Mouse (Mus musculus) gastrocnemius, adult 8-10 months (tissue): ENCODE results near the gene Ripk3. TPM values are rescaled to one million over a fixed set of nuclear protein-coding genes. Genes with fewer than 3 reads are reported as not detected.

Experiments
- DNase-seq, 2 experiments: peaks; one replicate each; pipeline ENCODE4 v3.0.0; 2022; ENCODE audit warnings: low spot score in 2 of 2
- total RNA-seq, 4 experiments: library from RNA; stranded (reverse); gene quantifications; 2 replicates each; pipeline ENCODE4 v1.2.4; 2022

Ripk3 gene
- 1 to 10 TPM in 3 of 4 experiments, not detected in 1; 1.0 to 1.3 (median 1.3) TPM for total RNA-seq

DNA sequence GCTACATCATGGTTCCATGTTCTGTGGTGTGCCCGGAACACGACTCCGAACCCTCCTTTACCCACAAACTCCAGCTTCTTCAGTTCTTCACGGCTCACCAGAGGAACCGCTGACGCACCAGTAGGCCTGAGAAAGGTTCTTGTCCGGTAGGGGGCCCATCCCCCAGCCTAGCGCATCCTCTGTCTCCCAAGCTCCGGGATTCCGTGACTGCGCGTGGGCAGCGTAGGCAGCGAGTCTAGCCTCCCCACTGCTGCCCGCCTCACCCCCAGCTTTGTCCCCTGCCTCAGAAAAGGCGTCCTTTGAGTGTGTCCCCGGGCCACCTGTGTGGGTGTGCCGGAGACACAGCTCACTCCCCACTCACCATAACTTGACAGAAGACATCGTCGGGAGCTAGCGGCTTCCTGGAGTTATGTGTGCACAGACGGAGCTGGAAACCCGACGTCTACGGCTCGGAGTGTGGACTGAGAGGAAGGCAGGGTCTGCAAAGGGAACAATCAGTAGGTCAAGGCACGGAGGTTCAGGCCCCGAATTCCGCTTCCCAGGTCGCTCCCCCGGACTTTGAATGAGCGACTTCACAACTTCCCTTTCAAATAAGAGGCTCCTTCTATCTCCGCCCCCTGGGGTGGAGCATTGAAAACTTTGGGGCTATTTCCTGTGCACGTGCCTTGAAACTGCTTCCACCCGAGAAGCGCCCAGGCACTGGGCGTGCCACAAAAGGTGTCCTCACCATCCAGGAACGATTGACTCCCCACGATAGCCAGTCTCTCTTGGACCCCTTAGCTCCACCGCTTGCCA, at the start of gene Ripk3:
Gene Ripk3, minus strand, starts transcription at position 610 of the 795 bp plus-strand sequence.
- DNase-seq, result no peak

DNA sequence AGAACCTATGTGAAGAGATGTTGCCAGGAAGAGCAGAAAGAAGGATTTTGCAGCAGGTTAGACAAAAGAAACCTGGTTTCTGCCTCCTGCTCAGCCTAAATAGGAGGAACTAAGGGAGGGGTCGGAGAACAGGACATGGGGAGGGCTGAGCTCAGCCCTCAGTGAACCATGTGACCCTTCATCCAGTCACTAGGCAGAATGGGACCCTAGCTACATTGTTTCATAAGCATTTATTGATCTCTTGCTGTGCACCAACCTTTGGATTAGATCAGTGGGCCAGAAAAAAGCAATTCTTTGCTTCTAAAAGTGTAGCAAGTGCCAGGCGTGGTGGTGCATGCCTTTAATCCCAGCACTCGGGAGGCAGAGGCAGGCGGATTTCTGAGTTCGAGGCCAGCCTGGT, 49.6 kb upstream of the Ripk3 start:
- DNase-seq, result no peak

DNA sequence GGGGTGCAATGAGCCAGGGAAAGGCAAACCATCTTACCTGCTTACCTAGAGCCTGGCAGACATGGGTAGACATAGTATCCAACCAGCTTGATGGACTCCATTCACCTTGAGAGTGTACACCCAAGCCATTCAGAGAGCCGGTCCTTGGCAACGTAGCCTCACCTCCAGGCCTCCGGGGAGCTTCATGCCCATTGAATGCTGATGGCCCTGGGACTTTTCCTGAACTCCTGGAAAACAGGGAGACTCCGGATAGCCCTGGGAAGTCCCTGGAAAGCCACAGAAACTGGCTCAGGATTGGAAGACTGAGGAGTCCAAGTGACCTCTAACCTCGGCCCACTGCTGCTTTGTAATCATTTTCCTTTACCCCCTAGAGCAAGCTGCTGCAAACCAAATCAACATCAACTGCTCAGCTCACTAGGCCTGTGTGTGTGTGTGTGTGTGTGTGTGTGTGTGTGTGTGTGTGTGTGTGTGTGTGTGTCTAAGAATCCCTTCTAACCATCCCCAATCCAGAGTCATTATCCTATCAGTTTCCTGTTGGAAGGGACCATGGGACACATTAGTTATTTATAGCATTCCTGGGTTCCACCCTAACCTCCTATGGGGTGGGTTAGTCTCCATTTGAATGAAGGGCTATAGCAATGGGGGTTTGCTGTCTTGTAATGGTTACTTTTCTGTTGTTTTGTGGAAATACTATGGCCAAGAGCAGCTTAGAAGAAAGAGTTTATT, 46.3 kb upstream of the Ripk3 start:
- DNase-seq, result no peak

DNA sequence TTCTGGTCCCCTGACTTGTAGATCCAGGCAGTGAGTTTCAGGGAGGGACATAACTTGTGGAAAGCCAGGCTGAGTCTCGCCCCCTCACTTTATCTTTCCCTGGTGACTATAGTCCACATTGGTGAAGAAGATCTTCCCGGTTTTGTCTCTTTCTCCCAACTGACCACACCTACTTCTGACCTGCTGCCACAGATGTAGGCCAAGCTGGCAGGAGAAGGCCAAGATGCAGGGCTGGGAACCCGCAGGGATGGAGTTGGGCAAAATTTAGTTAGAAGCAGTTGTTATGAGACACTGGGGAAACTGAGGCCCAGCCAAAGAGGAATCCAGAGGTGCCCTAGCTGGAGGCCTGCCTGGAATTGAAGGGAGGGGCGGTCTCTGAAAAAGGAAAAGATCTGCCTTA, 44.5 kb upstream of the Ripk3 start:
- DNase-seq, result no peak

DNA sequence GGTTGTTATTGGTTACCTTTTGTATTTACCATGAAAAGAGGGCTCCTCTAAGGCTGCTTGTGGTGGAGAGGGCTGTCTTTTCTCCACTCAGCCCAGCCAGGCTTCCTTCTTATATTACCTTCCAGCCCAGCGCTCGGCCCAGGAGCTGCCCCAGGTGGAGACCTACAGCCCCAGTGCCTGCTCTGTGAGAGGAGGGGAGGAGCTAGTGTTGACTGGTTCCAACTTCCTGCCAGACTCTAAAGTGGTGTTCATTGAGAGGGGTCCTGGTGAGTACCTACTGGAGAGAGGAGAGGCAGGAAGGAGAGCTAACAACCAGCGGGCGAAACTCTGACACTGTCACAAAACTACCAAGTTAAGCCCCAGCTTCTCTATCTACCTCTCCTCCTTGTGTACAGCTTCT, 41.7 kb upstream of the Ripk3 start:
- DNase-seq, result no peak

DNA sequence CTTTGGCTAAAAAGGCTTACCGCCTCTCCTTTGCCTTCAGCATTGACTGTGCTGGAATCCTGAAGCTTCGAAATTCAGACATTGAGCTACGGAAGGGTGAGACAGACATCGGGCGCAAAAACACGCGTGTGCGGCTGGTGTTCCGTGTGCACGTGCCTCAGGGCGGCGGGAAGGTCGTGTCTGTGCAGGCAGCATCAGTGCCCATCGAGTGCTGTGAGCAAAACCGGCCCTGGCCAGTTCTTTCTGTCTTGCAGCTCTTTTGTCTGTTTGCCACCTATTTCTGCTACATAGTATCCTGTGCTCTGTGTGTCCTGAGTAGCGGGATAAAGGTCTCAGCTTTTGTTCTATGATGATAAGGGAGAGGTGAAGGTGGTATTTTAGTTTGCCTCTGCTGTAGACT, 41.2 kb upstream of the Ripk3 start:
- no peak for DNase-seq

DNA sequence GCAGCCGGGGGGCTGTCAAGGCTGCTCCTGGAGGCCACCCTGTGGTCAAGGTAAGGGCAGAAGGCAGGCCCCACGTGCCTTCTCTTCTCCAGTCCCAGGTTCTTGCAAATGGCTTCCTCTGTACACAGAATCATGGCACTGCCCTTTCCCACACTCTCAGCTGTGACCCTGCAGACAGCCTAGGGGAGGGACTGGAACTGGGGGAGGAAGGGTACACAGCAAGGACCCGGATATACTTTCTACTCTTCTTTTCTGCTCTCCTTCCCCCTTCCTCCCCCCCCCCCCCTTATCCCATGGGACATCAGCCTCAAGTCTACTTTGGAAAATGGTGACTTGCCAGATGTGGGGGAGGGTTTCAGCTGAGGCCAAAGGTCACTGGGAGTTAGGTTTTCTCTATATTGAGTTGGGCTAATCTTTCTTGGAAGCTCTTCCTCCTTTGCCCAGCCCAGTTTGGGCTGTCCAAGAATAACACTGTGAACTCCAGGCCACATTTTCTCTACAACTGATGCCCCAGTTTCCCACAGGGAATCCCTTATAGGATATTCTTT, 40.1 kb upstream of the Ripk3 start:
- DNase-seq, result no peak

DNA sequence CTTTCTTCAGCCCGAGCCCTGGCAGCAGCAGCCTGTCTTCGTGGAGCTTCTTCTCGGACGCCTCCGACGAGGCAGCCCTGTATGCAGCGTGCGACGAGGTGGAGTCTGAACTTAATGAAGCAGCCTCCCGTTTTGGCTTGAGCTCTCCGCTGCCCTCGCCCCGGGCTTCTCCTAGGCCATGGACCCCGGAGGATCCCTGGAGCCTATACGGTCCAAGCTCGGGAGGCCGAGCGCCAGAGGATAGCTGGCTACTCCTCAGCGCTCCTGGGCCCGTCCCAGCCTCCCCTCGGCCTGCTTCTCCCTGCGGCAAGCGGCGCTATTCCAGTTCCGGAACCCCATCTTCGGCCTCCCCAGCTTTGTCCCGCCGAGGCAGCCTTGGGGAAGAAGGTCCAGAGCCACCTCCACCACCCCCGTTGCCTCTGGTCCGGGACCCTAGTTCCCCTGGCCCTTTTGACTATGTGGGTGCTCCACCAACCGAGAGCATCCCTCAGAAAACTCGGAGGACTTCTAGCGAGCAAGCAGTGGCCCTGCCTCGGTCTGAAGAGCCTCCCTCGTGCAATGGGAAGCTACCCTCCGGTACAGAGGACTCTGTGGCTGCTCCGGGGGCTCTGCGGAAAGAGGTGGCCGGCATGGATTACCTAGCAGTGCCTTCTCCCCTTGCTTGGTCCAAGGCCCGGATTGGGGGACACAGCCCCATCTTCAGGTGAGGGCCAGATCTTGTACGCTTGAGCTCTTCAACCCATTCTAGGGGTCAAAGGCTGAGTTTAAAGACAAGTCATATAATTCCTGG, 38.1 kb upstream of the Ripk3 start:
- no peak for DNase-seq

DNA sequence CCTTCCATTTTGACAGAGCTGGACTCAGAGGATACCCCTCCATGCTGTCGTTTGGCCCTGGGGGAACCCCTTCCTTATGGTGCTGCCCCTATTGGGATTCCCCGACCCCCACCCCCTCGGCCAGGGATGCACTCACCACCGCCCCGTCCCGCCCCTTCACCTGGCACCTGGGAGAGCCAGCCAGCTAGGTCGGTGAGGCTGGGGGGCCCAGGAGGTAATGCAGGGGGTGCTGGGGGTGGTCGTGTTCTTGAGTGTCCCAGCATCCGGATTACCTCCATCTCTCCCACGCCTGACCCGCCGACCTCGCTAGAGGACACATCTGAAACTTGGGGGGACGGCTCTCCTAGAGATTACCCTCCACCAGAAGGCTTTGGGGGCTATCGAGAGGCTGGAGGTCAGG, 37.5 kb upstream of the Ripk3 start:
- no peak for DNase-seq

DNA sequence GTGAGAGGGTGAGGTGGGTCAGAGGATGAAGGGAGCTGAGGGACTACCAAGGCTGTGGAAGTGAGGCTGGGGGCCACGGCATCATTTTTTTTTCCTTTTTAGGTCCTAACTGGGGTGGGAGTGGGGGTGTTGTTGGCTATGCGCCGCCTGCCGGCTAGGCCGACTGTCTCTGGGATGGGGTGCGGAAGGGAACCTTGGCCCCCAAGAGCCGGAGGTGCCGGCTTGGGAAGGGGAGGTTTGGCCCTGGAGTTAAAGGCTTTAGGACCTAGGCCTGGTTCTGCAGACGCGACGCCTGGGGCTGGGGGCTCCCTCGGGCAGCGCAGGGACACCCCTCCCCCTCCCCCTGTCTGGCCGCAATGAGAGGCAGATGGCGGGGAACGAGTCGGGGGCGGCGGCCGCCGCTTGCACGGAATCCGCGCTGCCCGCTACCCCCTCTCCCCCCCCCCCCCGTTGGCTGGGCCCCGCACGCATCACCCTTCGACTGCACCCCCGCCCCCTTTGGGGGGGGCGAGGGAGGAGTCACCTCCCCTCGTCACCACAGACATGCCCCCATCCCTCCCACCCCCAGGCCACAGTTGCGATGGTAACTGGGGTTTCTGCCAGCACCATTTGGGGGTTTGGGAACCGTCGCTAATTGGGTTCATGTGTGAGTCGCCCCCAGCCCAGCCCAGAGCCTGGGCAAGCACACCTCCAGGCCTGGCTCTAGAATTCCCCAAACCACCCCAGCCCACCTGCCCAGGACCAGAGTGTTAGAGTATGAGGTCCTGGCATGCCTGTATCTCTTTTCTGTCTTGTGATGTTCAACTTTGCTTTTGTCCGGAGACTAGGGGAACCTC, 36.8 kb upstream of the Ripk3 start:
- DNase-seq, result peak in 1 of 2 experiments; percentile 54

DNA sequence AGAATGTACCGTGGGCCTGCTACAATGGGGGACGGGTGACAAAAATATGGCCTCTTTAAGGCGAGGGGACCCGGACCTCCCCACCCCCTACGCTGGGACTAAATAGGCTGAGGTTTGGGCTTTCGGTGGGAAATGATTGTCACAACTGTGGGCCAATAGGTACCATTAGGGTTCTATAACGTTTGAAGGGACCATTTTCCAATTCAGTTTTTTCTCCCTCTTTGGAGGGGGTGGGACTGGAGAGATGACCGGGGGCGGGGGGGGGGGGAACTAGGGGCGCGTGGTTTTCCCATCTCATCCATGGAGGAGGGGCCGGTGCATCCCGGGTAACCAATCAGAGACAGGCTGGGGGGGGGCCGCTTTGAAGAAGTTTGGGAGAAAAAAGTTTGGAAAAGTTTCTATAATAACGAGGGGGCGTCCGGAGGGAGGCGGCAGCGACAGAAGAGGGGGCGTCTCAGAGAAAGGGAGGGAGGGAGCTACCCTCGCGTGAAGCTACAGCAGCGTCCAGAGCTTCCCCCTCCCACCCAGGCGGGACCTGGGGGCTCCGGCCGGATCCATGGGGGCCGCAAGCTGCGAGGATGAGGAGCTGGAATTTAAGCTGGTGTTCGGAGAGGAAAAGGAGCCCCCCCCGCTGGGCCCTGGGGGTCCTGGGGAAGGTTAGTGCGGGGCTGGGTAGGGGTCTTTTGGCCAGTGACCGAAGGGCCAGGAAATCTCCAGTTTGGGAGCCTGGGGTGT, 36.0 kb upstream of the Ripk3 start:
- peak in 1 of 2 experiments; percentile 45 for DNase-seq

DNA sequence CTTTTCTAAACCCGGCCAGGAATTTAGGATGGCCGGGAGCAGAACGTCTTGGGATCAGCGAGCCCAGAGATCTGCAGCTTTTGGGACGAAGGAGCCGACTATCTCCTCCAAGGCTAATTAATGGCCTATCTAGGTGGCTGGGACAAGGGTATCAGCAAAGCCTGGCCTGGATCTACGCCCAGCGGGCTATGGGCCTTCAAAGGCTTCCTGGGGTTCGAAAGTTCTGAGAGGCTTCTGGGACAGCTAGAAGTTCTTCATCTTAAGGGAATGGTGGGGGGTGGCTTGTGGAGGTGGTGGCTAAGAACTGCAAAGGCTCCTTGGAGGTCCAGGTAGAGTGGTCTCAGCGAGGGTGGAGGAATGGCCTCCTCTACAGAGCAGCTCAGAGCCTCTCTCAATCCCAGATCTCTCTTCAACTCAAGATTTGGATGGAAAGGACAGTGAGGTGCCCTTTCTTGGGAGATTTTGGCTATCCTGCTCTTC, 35.4 kb upstream of the Ripk3 start:
- DNase-seq, result peak in 1 of 2 experiments; percentile 18

DNA sequence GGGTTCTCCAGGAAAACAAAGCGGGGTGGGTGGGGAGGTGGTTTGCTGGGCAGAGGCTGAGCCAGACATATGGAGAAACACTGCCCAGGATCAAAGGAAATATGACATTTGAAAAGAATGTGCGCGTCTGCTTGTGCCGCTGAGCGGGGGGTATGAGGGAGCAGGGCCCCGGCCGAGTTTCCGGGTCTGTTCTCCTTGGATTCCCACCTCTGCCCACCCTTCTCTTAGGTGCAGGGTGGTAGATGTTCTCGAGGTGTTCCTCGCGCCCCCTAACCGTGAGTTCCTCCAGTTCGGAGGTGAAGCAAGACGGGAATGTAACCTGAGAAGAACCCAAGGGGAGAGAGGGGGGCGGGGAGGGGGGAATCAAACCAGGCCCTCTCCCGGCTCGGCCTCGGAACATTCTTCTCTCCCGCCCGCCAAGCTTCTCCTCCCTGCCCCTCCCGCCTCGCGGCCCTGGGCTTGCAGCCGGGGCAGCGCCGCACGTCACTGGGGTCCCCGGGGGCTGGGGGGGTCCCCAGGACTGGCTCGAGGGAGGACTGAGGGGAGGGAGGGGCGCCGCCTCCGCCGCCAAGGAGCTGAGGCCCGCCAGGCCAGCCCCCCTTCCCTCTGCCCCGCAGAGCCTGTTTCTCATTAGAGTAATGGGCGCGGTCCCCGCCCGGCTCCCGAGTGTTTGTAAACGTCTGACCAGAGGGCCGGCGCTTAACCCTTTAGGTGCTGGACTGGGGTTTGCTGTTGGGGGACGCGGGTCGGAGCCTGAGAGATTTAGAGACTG, 34.5 kb upstream of the Ripk3 start, which contains the start of gene Nfatc4:
Gene Nfatc4, plus strand, starts transcription at position 154 of the 772 bp plus-strand sequence.
- peak; percentile 76 to 87 for DNase-seq

DNA sequence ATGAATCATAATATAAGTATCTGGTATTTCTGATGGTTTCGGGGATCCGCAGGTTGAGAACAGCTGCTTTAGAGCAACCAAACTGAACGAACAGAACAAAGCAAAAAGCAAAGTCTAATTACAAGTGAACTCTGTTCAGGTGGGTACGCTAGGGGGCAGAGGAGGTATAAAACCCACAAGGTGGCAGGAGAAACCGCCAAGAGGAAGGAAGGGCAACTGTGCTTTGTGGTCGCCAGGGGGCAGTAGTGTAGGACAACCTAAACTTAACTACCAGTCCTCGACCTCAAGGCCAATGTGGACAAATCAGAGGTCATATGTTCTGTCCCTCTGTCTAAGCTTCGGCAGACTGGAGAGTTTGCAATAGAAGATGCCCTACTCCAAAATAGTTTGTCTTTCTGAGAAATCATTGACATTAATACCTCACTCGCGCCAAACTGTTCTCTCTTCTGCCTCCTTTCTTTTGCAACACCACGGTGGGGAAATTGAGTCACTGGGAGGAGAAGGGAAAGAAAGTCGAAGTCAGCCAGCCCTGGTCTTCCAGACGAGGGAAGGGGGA, 33.8 kb upstream of the Ripk3 start:
- DNase-seq, result peak; percentile 52 to 73

DNA sequence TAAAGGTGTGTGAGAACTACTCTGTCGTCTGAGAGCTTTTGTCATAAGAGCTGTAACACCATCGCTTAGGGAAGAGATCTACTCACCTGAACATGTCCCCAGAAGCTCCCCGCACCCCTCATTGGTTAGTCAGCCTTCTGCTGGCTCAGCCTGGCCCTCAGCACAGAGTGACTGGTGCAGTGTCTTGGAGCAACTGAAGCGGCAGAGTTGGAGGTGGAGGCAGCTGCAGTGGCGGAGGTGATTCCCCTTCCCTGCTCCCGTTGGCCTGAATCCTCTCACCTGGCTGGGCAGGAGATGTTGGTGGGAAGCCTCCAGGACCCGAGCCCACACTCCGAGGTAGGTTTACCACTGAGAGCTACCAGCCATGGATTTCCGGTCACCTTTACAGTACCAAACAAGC, 31.9 kb upstream of the Ripk3 start:
- no peak for DNase-seq

DNA sequence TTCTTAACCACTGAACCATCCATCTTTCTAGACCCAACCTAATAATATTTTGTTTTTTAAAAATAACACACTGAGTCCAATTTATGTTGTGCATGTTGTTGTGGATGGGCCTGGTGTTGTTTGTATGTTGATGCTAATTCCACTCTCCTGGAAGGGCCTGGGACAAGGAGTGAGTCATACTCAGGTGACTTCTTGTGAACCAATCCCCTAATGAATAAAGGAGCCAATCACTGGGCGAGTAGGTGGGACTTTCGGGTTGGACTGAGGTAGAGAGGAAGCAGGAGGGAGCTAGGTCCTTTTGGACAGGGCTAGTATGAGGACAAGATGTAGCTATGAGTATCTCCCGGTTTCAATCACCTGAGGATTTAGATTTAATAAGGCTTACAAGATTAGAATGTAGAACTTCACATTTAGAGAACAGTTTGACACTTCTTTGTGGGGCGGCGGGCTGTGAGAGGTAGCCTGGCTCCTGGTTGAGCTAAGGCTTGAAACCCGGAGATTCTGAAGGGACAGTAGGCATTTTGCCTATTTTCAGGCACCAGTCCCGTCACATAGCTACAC, 31.3 kb upstream of the Ripk3 start:
- DNase-seq, result no peak

DNA sequence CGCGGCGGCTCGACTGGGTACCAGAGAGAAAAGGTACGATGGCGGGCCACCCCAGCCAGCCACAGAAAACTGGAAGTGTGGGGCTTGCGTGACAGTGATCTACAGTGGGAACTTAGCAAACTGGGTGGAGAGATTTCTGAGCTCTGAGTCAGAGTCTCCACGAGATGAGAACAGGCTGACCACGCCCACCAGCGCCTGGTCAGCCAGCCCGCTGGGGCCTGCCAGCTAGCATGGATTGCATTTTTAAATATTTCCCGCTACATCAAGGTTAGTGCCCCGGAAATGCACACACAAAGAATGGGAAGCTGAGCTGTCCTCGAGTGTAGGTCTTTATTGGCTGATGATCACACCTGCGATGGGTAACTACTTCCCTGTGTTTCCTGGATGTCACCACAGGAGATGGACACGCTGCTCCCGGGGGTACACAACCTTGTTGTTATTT, 26.7 kb upstream of the Ripk3 start:
- peak; percentile 43 to 62 for DNase-seq

DNA sequence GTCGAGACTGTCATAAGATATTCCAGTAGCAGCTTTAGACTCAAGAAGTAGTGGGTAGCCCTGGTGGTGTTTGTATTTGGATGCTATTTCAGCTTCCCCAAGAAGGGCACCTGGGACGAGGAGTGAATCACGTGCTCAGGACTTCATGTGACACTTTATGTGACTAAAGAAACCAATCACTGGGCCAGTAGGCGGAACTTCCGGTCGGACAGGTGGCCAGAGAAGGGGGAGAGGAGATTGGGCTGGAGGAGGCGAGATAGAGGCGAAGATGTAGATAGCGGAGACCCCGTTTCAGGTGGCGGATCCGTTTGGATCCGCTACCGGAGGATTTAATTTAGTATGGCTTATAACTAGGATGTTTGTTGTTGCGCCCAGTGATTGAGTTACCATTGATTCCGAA, 26.2 kb upstream of the Ripk3 start:
- peak; percentile 71 to 74 for DNase-seq
